Mouse (Mus musculus) G1E (cell line): Measurements from ENCODE around the gene Gm20431.

Source experiments
- CTCF ChIP-seq: IDR thresholded peaks from 2 replicates; pipeline ENCODE4 v1.5.1; 2012; ENCODE audit warnings: low read depth, low read length, inconsistent platforms, mixed read lengths
- TAL1 ChIP-seq: conservative IDR thresholded peaks from 2 replicates; pipeline ENCODE4 v1.6.1; 2012; ENCODE audit warnings: low read depth, low read length, inconsistent platforms, mixed read lengths

DNA sequence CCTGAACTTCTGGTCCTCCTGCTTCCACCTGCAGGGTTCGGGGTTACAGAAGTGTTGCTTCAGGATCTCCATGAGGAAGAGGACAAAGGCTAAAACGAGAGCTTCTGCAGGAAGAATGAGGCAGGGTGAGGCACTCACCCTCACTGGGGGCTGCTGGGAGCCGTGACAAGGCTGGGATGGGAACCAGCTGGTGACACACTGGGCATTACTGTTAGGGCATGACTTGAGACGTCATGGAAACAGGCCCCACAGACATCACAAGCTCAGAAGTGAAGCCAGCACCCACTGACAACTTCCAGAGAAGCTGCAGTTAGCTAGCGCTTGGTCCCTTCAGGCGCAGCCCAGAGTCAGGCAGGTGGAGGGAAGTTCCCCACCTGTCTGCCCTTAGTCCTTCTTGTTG, 61.4 kb downstream of the Gm20431 start:
- TF ChIP-seq CTCF: no peak
- no peak for TF ChIP-seq TAL1
